Mouse (Mus musculus) lung, adult 2 months (tissue): ENCODE data around the gene Canx. TPM values are rescaled to one million over a fixed set of nuclear protein-coding genes. Genes with fewer than 3 reads are reported as not detected.

Experiments
- DNase-seq: peaks from one replicate; pipeline ENCODE4 v3.0.0; 2022
- H3K4me1 ChIP-seq: fragments of 200-500 bp; 2 replicates; pipeline ENCODE4 v1.6.1; 2011; ENCODE audit warnings: low read length; ENCODE audit not compliant: control insufficient read depth, insufficient read depth
- H3K4me3 ChIP-seq: fragments of 200-500 bp; replicated peaks from 2 replicates; pipeline ENCODE3; 2011; ENCODE audit warnings: low read depth, mild to moderate bottlenecking, control low read depth, low read length; ENCODE audit errors: extremely low read depth
- CTCF ChIP-seq: fragments of 200-500 bp; IDR thresholded peaks from 2 replicates; pipeline ENCODE4 v1.5.1; 2011; ENCODE audit warnings: mild to moderate bottlenecking, low read length, control low read depth; ENCODE audit not compliant: insufficient read depth
- POLR2A ChIP-seq: fragments of 200-500 bp; IDR thresholded peaks from 2 replicates; pipeline ENCODE4 v1.6.1; 2011; ENCODE audit warnings: low read depth, mild to moderate bottlenecking, control low read depth, low read length, borderline replicate concordance; ENCODE audit errors: extremely low read depth
- WGBS: fragments of 180-500 bp; shearing (Covaris S2); methylation state at CpG from one replicate; pipeline ENCODE4 v1.1.7; 2018; 5-methylcytosine and 5-hydroxymethylcytosine counted together
- polyA plus RNA-seq: library from polyadenylated mRNA; depleted of rRNA; stranded (reverse); fragments of >200 nt; gene quantifications from 2 replicates; pipeline ENCODE4 v1.2.3, GENCODE M21; 2012

Gene Canx
- polyA plus RNA-seq, 1 experiment = 62.3 TPM

- TF ChIP-seq POLR2A = no peak
- no peak for TF ChIP-seq CTCF
- DNase-seq = no peak
- 65% methylated on average over 4 of the region's 4 CpGs for WGBS
- Histone ChIP-seq H3K4me1 (peaks cover 8% of the 10 kb centered on the region), H3K4me3 (no peak overlapping the region)
Observed at GRCm38 (mm10) chr11:50279005-50279404, 46.5 kb downstream of the Canx start.

GRCm38 (mm10) chr11:50277706-50278105, 47.8 kb downstream of the Canx start:
- no peak for TF ChIP-seq POLR2A
- TF ChIP-seq CTCF = no peak
- DNase-seq = no peak
- Histone ChIP-seq H3K4me3 (no peak overlapping the region), H3K4me1 (peaks cover 8% of the 10 kb centered on the region)
- WGBS = 88% methylated on average over 6 of the region's 6 CpGs

GRCm38 (mm10) chr11:50277025-50277424, 48.4 kb downstream of the Canx start:
- TF ChIP-seq CTCF (no peak), POLR2A (no peak)
- H3K4me3 ChIP-seq = no peak overlapping the region
- peaks cover 8% of the 10 kb centered on the region for H3K4me1 ChIP-seq
- no peak for DNase-seq

GRCm38 (mm10) chr11:50275568-50276151, 49.8 kb downstream of the Canx start:
- Histone ChIP-seq H3K4me1 (peaks cover 8% of the 10 kb centered on the region), H3K4me3 (no peak overlapping the region)
- no peak for DNase-seq
- TF ChIP-seq CTCF (no peak), POLR2A (no peak)
- WGBS = 38% methylated on average over 5 of the region's 5 CpGs

GRCm38 (mm10) chr11:50275077-50275476, 50.4 kb downstream of the Canx start:
- TF ChIP-seq CTCF (no peak), POLR2A (no peak)
- H3K4me1 ChIP-seq = peaks cover 8% of the 10 kb centered on the region
- no peak overlapping the region for H3K4me3 ChIP-seq
- DNase-seq = no peak
- WGBS = 61% methylated on average over 2 of the region's 2 CpGs

- TF ChIP-seq POLR2A = no peak
- no peak for TF ChIP-seq CTCF
- 90% methylated on average over 2 of the region's 2 CpGs for WGBS
- DNase-seq = no peak
- Histone ChIP-seq H3K4me3 (no peak overlapping the region), H3K4me1 (peaks cover 6% of the 10 kb centered on the region)
Observed at GRCm38 (mm10) chr11:50272819-50273218, 52.7 kb downstream of the Canx start.

GRCm38 (mm10) chr11:50269885-50270284, 55.6 kb downstream of the Canx start:
- TF ChIP-seq POLR2A = no peak
- TF ChIP-seq CTCF = no peak
- DNase-seq = no peak
- WGBS = 88% methylated on average over 1 of the region's 1 CpGs
- H3K4me1 ChIP-seq = no peaks in the 10 kb centered on the region
- no peak overlapping the region for H3K4me3 ChIP-seq

GRCm38 (mm10) chr11:50269163-50269562, 56.3 kb downstream of the Canx start:
- Histone ChIP-seq H3K4me1 (no peaks in the 10 kb centered on the region), H3K4me3 (no peak overlapping the region)
- TF ChIP-seq CTCF (peak; percentile 45), POLR2A (no peak)
- no peak for DNase-seq
- WGBS = 60% methylated on average over 2 of the region's 2 CpGs

GRCm38 (mm10) chr11:50266997-50267396, 58.5 kb downstream of the Canx start:
- H3K4me3 ChIP-seq = no peak overlapping the region
- DNase-seq = no peak
- TF ChIP-seq POLR2A = no peak
- no peak for TF ChIP-seq CTCF
- 98% methylated on average over 3 of the region's 3 CpGs for WGBS
- H3K4me1 ChIP-seq = no peaks in the 10 kb centered on the region

- no peak for TF ChIP-seq POLR2A
- TF ChIP-seq CTCF = no peak
- WGBS = 64% methylated on average over 8 of the region's 8 CpGs
- no peak overlapping the region for H3K4me3 ChIP-seq
- H3K4me1 ChIP-seq = no peaks in the 10 kb centered on the region
- DNase-seq = no peak
Observed at GRCm38 (mm10) chr11:50265931-50266330, 59.5 kb downstream of the Canx start.

GRCm38 (mm10) chr11:50263198-50263597, 62.3 kb downstream of the Canx start:
- 86% methylated on average over 3 of the region's 3 CpGs for WGBS
- Histone ChIP-seq H3K4me3 (no peak overlapping the region), H3K4me1 (no peaks in the 10 kb centered on the region)
- DNase-seq = no peak
- no peak for TF ChIP-seq CTCF
